Mouse (Mus musculus) olfactory bulb, adult 2 months (tissue): ENCODE measurements around the gene Anxa1. TPM values are rescaled to one million over a fixed set of nuclear protein-coding genes. Genes with fewer than 3 reads are reported as not detected.
A peak's percentile ranks its signal among the peaks of the same experiment; 100 is the strongest.

ENCODE experiments used
- H3K27ac ChIP-seq: fragments of 200-500 bp; 2 replicates; pipeline ENCODE4 v1.5.1; 2012; ENCODE audit warnings: low read depth, low read length; ENCODE audit not compliant: insufficient read depth
- H3K4me1 ChIP-seq: fragments of 200-500 bp; 2 replicates; pipeline ENCODE4 v1.6.1; 2012; ENCODE audit warnings: low read length; ENCODE audit not compliant: control insufficient read depth, insufficient read depth
- H3K4me3 ChIP-seq: fragments of 200-500 bp; 2 replicates; pipeline ENCODE4 v1.5.1; 2012; ENCODE audit warnings: mild to moderate bottlenecking, low read depth, low read length, moderate library complexity; ENCODE audit not compliant: insufficient read depth
- CTCF ChIP-seq: fragments of 200-500 bp; IDR thresholded peaks from 2 replicates; pipeline ENCODE4 v1.5.1; 2012; ENCODE audit warnings: low read depth, mild to moderate bottlenecking, low read length, moderate library complexity; ENCODE audit not compliant: insufficient read depth
- POLR2A ChIP-seq: fragments of 200-500 bp; IDR thresholded peaks from 2 replicates; pipeline ENCODE4 v1.6.1; 2012; ENCODE audit warnings: mild to moderate bottlenecking, low read depth, low read length, moderate library complexity; ENCODE audit not compliant: insufficient read depth
- WGBS: fragments of 180-500 bp; shearing (Covaris S2); methylation state at CpG from one replicate; pipeline ENCODE4 v1.1.7; 2018; 5-methylcytosine and 5-hydroxymethylcytosine counted together
- polyA plus RNA-seq: library from polyadenylated mRNA; stranded (reverse); fragments of >200 nt; gene quantifications from 2 replicates; pipeline ENCODE4 v1.2.4, GENCODE M21; 2012; ENCODE audit warnings: low replicate concordance; ENCODE audit not compliant: missing spikeins, insufficient read depth, insufficient read length

Anxa1 gene
- polyA plus RNA-seq, 1 experiment = not detected

DNA sequence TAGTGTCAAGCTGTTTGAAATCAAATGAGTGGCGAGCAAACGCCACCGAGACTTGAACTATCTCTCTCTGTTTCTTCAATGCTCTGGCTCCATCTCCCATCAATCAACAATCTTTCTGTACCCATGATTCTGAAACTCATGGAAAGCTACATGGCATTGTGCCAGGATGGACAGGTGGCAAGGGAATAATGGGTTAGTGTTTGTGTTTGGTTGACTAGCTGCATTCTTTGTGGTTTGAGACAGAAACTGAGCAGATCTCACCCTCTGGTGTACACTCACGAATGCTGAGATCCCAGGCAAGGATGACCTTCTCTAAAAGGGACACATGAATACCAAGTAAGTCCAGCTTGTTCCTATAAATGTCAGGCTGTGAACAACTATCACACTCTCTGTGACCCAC lies 14.3 kb upstream of the Anxa1 start:
- no peak for TF ChIP-seq CTCF
- TF ChIP-seq POLR2A = no peak

DNA sequence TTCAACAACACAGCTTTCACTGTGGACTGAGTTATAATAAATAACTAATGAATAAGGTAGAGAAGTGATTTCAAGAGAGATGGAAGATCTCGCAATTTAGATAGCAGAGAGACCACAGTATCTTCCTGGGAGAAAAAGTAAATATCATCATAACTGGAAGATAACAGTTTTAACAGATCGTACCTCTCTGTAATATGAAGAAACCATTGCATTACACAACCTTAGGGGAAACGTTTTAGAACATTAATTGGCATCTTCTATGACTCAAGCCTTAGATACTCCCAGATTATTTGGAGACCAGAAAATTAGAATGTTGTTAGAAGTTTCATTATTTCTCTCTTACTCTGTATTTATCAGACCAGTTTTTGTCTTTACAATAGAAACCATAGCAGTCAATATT lies 13.0 kb upstream of the Anxa1 start:
- no peak for TF ChIP-seq CTCF
- TF ChIP-seq POLR2A = no peak
- Histone ChIP-seq H3K4me1 (no peaks in the 10 kb centered on the region), H3K4me3 (no peak overlapping the region), H3K27ac (no peak overlapping the region)
- 78% methylated on average over 3 of the region's 3 CpGs for WGBS

More for the DNA sequence above, 14.3 kb upstream of the Anxa1 start:
- no peak overlapping the region for H3K4me3 ChIP-seq
- no peaks in the 10 kb centered on the region for H3K4me1 ChIP-seq
- no peak overlapping the region for H3K27ac ChIP-seq
- WGBS = 65% methylated on average over 4 of the region's 4 CpGs

DNA sequence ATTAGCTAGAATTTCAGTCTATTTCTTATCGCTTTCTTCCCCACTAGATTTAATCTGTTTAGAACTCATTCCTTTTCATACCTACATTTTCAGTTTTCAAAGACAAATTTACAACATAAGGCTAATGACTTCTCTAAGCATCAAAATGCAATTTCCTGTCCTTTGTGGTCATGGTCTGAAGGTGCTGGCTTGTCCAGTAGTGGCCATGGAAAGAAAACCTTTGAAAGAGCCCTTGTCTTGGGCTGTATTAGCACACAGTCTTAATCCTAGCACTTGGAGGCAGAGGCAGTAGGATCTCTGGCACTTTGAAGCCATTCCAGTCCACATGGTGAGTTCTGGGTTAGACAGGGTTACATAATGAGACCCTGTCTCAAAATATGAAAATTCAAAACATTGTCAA lies 12.5 kb upstream of the Anxa1 start:
- 100% methylated on average over 1 of the region's 1 CpGs for WGBS
- no peak overlapping the region for H3K27ac ChIP-seq
- H3K4me3 ChIP-seq = no peak overlapping the region
- H3K4me1 ChIP-seq = no peaks in the 10 kb centered on the region
- TF ChIP-seq CTCF (no peak), POLR2A (no peak)

DNA sequence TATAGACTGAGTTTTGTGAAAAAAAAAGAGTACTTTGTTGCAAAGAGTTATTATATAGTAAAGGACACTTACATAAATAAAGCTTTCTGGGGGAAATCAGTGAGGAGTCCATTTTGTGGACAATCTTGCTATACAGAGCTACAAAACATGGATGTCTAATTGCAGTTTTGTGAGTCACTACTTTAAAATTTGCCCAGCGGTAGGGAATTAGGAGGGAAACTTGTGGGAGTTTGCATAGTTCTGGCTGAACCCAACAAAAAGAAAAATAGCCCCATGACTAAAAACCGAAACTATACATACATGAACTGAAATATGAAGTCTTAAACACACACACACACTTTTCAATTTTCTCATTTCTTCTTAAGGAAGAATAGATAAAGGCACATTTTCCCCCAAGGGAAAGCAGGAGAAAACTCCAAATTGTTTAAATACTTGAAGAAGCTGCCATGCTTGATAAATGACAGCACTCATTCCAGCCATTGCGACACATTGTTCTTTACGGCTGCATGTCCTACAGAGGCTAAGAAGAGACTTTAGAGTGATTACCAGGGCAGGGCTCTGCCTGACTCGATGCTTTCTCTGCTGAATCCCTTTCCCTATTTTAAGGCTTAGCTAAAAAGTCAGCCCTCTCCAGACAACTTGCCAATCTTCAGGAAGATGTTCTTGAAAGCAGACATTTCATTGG lies 11.9 kb upstream of the Anxa1 start:
- H3K27ac ChIP-seq = no peak overlapping the region
- 77% methylated on average over 5 of the region's 5 CpGs for WGBS
- TF ChIP-seq POLR2A = no peak
- no peak for TF ChIP-seq CTCF
- H3K4me1 ChIP-seq = no peaks in the 10 kb centered on the region
- H3K4me3 ChIP-seq = no peak overlapping the region

DNA sequence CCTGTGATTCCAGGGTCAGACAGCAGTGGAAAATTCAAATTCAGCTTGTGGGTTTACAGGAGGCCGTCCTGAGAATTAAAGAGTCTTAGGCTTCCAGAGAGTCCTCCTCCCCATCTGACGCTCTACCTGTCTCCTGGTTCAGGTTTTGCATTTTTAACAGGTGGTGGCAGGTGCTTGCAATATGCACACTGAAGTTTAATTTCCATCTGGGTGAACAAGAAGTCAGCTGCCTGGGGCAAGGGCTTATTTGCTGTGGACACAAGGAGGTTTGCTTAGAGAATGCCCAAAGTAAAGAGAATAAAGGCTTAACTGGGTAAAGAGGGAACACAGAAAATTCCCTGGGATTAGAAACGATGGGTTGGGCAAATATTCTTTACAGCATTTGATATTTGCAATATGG lies 11.2 kb upstream of the Anxa1 start:
- Histone ChIP-seq H3K4me1 (no peaks in the 10 kb centered on the region), H3K4me3 (no peak overlapping the region), H3K27ac (no peak overlapping the region)
- TF ChIP-seq POLR2A (no peak), CTCF (no peak)
- 84% methylated on average over 3 of the region's 3 CpGs for WGBS

DNA sequence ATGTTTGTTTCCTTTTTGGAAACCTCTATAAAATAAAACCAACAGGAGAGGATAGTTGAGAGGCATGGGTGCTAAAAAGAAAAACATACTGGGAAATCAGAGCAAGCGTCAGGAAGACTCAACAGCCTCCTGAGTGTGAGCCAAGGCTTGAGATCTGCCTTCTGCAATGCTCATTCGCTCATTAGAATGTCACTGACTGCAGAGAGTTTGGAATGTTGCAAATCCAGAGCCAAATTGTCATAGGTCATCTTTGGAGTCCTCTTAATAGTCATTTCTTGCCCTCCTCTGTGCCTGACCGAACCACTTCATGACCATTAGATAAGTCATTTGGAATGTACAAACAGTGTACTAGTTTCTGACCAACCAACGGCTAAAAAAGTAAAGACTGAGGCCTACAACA lies 8.4 kb upstream of the Anxa1 start:
- 84% methylated on average over 4 of the region's 4 CpGs for WGBS
- Histone ChIP-seq H3K27ac (no peak overlapping the region), H3K4me3 (no peak overlapping the region), H3K4me1 (no peaks in the 10 kb centered on the region)
- no peak for TF ChIP-seq POLR2A
- no peak for TF ChIP-seq CTCF

DNA sequence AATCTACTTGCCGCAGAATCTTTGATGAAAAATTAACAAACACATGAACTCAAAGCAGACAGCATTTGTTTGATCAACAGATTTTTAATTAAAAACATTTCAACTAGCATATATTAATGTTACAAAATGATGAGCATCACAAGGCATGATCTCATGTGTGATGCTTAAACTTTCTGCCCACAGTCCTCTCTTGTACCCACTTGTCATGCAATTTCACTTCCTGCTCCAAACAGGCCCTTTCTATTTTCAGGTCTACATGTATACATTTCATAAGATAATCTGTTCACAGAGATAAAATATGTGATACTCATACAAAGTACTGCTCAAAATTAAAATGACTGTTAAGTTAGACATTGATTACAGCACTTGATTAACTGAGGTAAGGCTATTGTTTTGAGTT lies 6.3 kb upstream of the Anxa1 start:
- TF ChIP-seq POLR2A (no peak), CTCF (no peak)
- 97% methylated on average over 1 of the region's 1 CpGs for WGBS
- H3K4me3 ChIP-seq = no peak overlapping the region
- H3K4me1 ChIP-seq = 0 out of 2 replicates have a peak, but pooled peaks cover 4% of the 10 kb centered on the region
- no peak overlapping the region for H3K27ac ChIP-seq

DNA sequence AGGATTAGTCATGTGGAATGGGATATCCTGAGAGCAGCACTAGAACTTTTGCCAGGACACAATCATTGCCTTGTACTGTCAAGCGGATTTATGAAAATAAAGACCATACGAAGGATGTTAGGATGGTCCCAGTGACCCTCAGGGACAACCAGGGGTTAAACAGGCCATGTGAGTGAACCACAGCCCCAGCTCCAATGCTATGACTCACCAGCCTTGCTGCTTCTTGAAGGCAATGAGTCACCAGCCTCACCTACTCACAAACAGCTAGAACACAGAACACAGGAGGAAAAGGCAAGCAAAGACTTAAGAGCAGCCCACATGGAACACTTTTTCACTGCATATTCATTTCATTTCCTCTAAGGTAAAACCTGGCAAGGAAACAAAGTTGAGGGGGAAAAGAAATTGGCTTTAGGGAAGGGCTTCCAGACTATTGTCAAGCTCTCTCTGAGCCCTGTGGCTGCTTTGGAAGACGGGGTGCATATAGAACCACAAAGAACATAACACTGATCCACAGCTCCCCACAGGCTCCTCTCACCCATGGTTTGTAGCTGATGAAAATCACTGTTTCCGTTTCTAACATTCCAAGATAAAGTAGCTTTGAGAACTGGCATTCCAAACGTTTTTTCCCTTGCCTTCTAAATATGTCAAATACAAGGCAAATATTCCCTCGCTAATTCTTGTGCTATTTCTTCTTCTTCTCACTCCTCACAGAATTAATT lies 3.0 kb upstream of the Anxa1 start:
- peak overlapping the region; percentile 51 for H3K27ac ChIP-seq
- WGBS = 62% methylated on average over 6 of the region's 6 CpGs
- no peak for TF ChIP-seq CTCF
- no peak for TF ChIP-seq POLR2A
- no peak overlapping the region for H3K4me3 ChIP-seq
- 0 out of 2 replicates have a peak, but pooled peaks cover 4% of the 10 kb centered on the region for H3K4me1 ChIP-seq

DNA sequence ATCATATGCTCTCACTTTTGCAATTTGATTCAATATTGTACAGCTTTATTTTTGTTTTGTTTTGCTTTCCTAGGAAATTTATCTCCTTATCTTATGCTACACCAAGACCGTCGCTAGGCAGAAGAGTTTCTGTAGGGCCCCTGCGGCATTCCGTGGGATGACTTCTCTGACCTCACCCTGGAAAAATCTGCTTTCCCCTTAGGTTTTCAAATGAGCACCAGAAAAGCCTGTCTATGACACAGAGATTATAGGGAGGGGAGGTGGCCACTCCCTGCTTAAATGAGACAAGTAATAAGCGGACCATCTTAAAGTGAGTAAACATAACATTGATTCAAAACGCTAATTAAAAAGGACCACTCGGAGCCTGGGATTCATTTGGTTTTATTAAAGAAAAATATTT lies 1.0 kb downstream of the Anxa1 start:
- Histone ChIP-seq H3K4me1 (0 out of 2 replicates have a peak, but pooled peaks cover 4% of the 10 kb centered on the region), H3K27ac (no peak overlapping the region), H3K4me3 (no peak overlapping the region)
- TF ChIP-seq CTCF = no peak
- TF ChIP-seq POLR2A = no peak
- 79% methylated on average over 7 of the region's 7 CpGs for WGBS

DNA sequence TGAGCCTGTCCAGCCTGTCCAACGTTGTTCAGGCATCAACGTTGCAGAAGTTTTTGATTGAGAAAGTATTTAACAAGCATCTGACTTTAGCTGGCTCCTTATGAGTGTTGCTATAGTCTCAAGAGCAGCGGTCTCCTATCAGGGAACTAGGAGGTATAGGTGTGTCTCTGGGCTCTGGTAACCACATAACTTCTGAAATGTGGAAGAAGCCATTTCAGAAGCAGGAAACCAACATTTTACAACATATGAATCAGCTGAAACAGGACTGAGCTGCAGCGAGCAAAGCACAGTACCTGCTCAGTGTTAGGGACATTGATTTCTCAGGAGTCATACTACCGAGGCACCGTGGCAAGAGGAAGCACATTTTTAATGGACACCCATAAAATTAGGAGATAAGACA lies 1.5 kb downstream of the Anxa1 start:
- Histone ChIP-seq H3K4me1 (0 out of 2 replicates have a peak, but pooled peaks cover 4% of the 10 kb centered on the region), H3K27ac (no peak overlapping the region), H3K4me3 (no peak overlapping the region)
- TF ChIP-seq CTCF = no peak
- TF ChIP-seq POLR2A = no peak
- WGBS = 91% methylated on average over 6 of the region's 6 CpGs
